Mouse (Mus musculus) ES-E14 (cell line): ENCODE results near the gene Mtpn. TPM values are rescaled to one million over a fixed set of nuclear protein-coding genes. Genes with fewer than 3 reads are reported as not detected.

Experiments
- DNase-seq: peaks from one replicate; pipeline ENCODE4 v3.0.0-alpha.2; 2013; ENCODE audit warnings: low read depth, low spot score
- H3K27ac ChIP-seq: 2 replicates; pipeline ENCODE4 v1.5.1; 2012; ENCODE audit warnings: low read depth, mild to moderate bottlenecking, low read length, moderate library complexity, mixed read lengths; ENCODE audit not compliant: poor library complexity, insufficient read depth, severe bottlenecking
- H3K36me3 ChIP-seq: 2 replicates; pipeline ENCODE4 v1.6.1; 2012; ENCODE audit warnings: mild to moderate bottlenecking, low read length, moderate library complexity, mixed read lengths; ENCODE audit not compliant: control insufficient read depth, poor library complexity, insufficient read depth, severe bottlenecking
- H3K4me1 ChIP-seq, 2 experiments: fragments of 150-350 bp in 1 of 2; sonication (generic) in 1 of 2; 2 replicates each; pipeline ENCODE4 v1.6.1; 2012; ENCODE audit warnings: low read length in 2 of 2, mild to moderate bottlenecking in 1 of 2, mixed read lengths in 1 of 2; ENCODE audit not compliant: control insufficient read depth in 2 of 2, insufficient read depth in 2 of 2, poor library complexity in 1 of 2
- H3K4me3 ChIP-seq, 2 experiments: fragments of 150-350 bp in 1 of 2; sonication (generic) in 1 of 2; 2 replicates each; pipeline ENCODE4 v1.5.1; 2012; ENCODE audit warnings: low read length in 2 of 2, low read depth in 1 of 2, mild to moderate bottlenecking in 1 of 2, mixed read lengths in 1 of 2; ENCODE audit not compliant: insufficient read depth in 1 of 2, poor library complexity in 1 of 2, severe bottlenecking in 1 of 2
- H3K9ac ChIP-seq: 2 replicates; pipeline ENCODE4 v1.6.1; 2012; ENCODE audit warnings: low read depth, mild to moderate bottlenecking, low read length, mixed read lengths; ENCODE audit not compliant: poor library complexity, insufficient read depth, severe bottlenecking
- H3K9me3 ChIP-seq: fragments of 150-350 bp; sonication (generic); 2 replicates; pipeline ENCODE4 v1.6.1; 2012; ENCODE audit warnings: low read depth, mild to moderate bottlenecking, low read length; ENCODE audit not compliant: control insufficient read depth, insufficient read depth
- CHD2 ChIP-seq: IDR thresholded peaks from 2 replicates; pipeline ENCODE4 v1.6.1; 2014; ENCODE audit warnings: mild to moderate bottlenecking, low read depth, low read length, inconsistent platforms
- HCFC1 ChIP-seq: IDR thresholded peaks from 2 replicates; pipeline ENCODE4 v1.6.1; 2012; ENCODE audit warnings: low read length, inconsistent platforms, borderline replicate concordance; ENCODE audit not compliant: insufficient read depth
- MAFK ChIP-seq: IDR thresholded peaks from 2 replicates; pipeline ENCODE4 v1.6.1; 2014; ENCODE audit warnings: mild to moderate bottlenecking, low read depth, low read length, inconsistent platforms; ENCODE audit not compliant: insufficient read depth
- ZC3H11A ChIP-seq: IDR thresholded peaks from 2 replicates; pipeline ENCODE4 v1.6.1; 2012; ENCODE audit warnings: low read depth, mild to moderate bottlenecking, inconsistent platforms, low read length, borderline replicate concordance
- ZNF384 ChIP-seq: IDR thresholded peaks from 2 replicates; pipeline ENCODE4 v1.6.1; 2012; ENCODE audit warnings: low read depth, low read length, inconsistent platforms
- in situ Hi-C, 2 experiments: fragments of 600-800 bp; cut with MboI; formaldehyde crosslinking; loops; one replicate each; pipeline ENCODE4 v1.15.1; 2025; ENCODE audit warnings: low sequenced_read_pairs in 2 of 2, inconsistent platforms in 1 of 2; ENCODE audit not compliant: unreplicated experiment in 2 of 2
- total RNA-seq: library from RNA; depleted of rRNA; stranded (reverse); fragments of 300-350 nt; gene quantifications from 2 replicates; pipeline ENCODE4 v1.2.3, GENCODE M21; 2012

Gene Mtpn
- total RNA-seq, 1 experiment: 90.0 TPM

- Histone ChIP-seq H3K27ac (no peak overlapping the region), H3K36me3 (no peaks in the 10 kb centered on the region; the same call in 1 of the 2 replicates), H3K4me3 (no peak overlapping the region), H3K9ac (no peak overlapping the region), H3K4me1 (no peaks in the 10 kb centered on the region), H3K9me3 (no peaks in the 10 kb centered on the region)
- no peak for TF ChIP-seq ZC3H11A
- TF ChIP-seq HCFC1: no peak
- no peak for TF ChIP-seq ZNF384
- TF ChIP-seq MAFK: no peak
- no peak for TF ChIP-seq CHD2
- DNase-seq: no peak
- in situ Hi-C loops: no loop called here
Measured at GRCm38 (mm10) chr6:35499978-35500667, 39.6 kb downstream of the Mtpn start.

GRCm38 (mm10) chr6:35497406-35497805 lies 42.3 kb downstream of the Mtpn start:
- Histone ChIP-seq H3K27ac (no peak overlapping the region), H3K9ac (no peak overlapping the region), H3K9me3 (no peaks in the 10 kb centered on the region), H3K4me1 (no peaks in the 10 kb centered on the region), H3K36me3 (no peaks in the 10 kb centered on the region), H3K4me3 (no peak overlapping the region)
- in situ Hi-C loops: no loop called here
- no peak for DNase-seq
- TF ChIP-seq CHD2: no peak
- TF ChIP-seq MAFK: no peak
- no peak for TF ChIP-seq ZC3H11A
- no peak for TF ChIP-seq ZNF384
- TF ChIP-seq HCFC1: no peak

GRCm38 (mm10) chr6:35493851-35494250 lies 45.8 kb downstream of the Mtpn start:
- in situ Hi-C loops: no loop called here

GRCm38 (mm10) chr6:35479651-35480335 lies 59.9 kb downstream of the Mtpn start:
- Histone ChIP-seq H3K9me3 (no peaks in the 10 kb centered on the region), H3K9ac (no peak overlapping the region), H3K4me1 (no peaks in the 10 kb centered on the region), H3K36me3 (no peaks in the 10 kb centered on the region), H3K27ac (no peak overlapping the region), H3K4me3 (no peak overlapping the region)
- no peak for DNase-seq
- in situ Hi-C loops: no loop called here
- TF ChIP-seq ZNF384 (no peak), CHD2 (no peak), HCFC1 (no peak), MAFK (no peak), ZC3H11A (no peak)

More at GRCm38 (mm10) chr6:35493851-35494250, 45.8 kb downstream of the Mtpn start:
- DNase-seq: no peak
- Histone ChIP-seq H3K4me3 (no peak overlapping the region), H3K27ac (no peak overlapping the region), H3K9me3 (no peaks in the 10 kb centered on the region), H3K4me1 (no peaks in the 10 kb centered on the region), H3K9ac (no peak overlapping the region), H3K36me3 (no peaks in the 10 kb centered on the region)
- no peak for TF ChIP-seq MAFK
- TF ChIP-seq HCFC1: no peak
- TF ChIP-seq ZC3H11A: no peak
- TF ChIP-seq ZNF384: no peak
- no peak for TF ChIP-seq CHD2
